Mouse (Mus musculus): ENCODE results near the gene Sh3d19. TPM values are rescaled to one million over a fixed set of nuclear protein-coding genes. Genes with fewer than 3 reads are reported as not detected.

Sh3d19 gene
- polyA plus RNA-seq, 1 experiment from 2014 or later = 7.9 TPM

DNA sequence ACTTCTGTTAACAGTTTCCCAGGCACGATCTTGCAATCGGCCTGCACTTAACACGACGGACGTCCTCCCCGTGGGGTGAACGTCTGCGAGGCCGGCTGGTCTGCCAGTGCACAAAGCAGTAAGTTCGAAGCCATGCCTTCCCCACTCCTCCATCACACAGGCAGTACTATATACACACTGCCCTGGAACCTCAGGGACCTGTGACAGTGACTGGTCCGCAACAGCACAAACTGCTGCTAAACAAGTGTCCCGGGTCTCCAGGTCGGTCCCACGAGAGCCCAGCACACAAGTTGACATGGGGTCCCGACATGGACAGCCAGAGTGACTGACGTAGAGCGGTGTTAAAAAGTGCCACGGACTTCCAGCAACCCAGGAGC is 171.0 kb downstream of the Sh3d19 start:
- no peaks in the 10 kb centered on the region for H3K27me3 ChIP-seq (ENCODE audit: poor library complexity, severe bottlenecking)
- peaks cover 27% of the 10 kb centered on the region for H3K4me1 ChIP-seq
- under 1% methylated on average over 18 of the region's 18 CpGs for WGBS
- DNase-seq (ENCODE audit: extremely low spot score, low spot score) = no peak
- no peaks in the 10 kb centered on the region for H3K9me3 ChIP-seq
- peak overlapping the region; percentile 97 for H3K4me3 ChIP-seq
- H3K36me3 ChIP-seq (replicated peaks) = peaks cover 46% of the 10 kb centered on the region
- peak overlapping the region; percentile 99 for H3K27ac ChIP-seq

DNA sequence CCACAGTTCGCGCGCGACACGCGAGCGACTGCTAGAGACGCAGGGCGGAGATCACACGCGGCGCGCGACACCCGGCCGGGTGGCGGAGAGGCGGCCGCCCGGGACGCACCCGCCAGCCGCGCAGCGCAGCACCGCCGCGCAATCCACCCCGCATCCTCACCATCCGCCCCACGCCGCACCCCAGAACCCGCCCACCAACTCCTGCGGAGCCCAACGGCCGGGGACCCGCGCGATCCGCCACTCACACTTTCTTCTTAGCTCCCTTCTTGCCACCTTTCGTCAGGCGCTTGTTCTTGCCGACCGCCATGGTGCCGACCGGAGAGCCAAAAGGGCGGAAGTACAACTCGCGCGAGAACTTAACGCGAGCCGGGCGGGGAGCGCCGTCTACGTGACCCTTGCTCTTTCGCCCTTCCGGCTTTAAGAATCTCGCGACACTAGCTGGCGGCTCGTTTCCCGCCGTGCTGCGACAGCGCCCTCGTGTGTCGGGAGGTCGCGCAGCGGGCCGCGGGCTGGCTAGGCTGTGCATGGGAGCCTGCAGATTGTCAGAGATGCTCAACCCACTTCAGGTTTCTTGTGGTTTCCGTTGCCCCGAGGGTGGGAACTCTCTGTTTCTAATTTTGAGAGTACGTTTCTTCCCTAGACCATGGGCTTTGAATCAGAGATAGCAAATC is 171.5 kb downstream of the Sh3d19 start, which contains the start of gene Rps3a1:
Rps3a1 (minus strand) TSS at position 440 of the 671 bp plus-strand sequence.
- peak within 1 kb of the TSS; percentile 99 for H3K27ac ChIP-seq
- H3K4me1 ChIP-seq = peaks cover 27% of the 10 kb centered on the region
- H3K27me3 ChIP-seq (ENCODE audit: poor library complexity, severe bottlenecking) = no peaks in the 10 kb centered on the region
- DNase-seq (ENCODE audit: extremely low spot score, low spot score) = peak; percentile 99
- under 1% methylated on average over 77 of the region's 77 CpGs for WGBS
- H3K9me3 ChIP-seq = no peaks in the 10 kb centered on the region
- peaks cover 41% of the 10 kb centered on the region for H3K36me3 ChIP-seq (replicated peaks)
- peak within 1 kb of the TSS; percentile 97 for H3K4me3 ChIP-seq

DNA sequence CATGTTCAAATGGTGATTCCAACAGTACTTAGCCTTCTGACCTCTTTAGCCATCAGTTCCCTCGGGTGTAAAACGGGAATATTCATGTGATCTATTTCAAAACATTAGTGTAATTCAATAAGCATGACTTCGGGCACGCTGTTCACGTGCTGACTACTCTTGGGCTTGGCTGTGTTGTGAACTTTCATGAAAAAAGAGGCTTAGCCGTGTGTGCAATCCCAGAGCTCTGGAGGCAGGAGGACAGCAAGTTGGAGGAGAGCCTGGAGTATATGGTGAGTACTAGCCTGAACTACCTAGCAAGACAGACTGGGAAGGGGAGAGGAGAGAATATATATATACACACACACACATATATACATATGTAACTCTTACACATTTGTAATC is 172.0 kb downstream of the Sh3d19 start:
- Histone ChIP-seq H3K9me3 (no peaks in the 10 kb centered on the region), H3K27me3 (ENCODE audit: poor library complexity, severe bottlenecking) (no peaks in the 10 kb centered on the region), H3K27ac (peak overlapping the region; percentile 99), H3K4me1 (peaks cover 27% of the 10 kb centered on the region), H3K36me3 (replicated peaks) (peaks cover 36% of the 10 kb centered on the region), H3K4me3 (peak overlapping the region; percentile 97)
- DNase-seq (ENCODE audit: extremely low spot score, low spot score) = no peak
- WGBS = 38% methylated on average over 6 of the region's 6 CpGs

DNA sequence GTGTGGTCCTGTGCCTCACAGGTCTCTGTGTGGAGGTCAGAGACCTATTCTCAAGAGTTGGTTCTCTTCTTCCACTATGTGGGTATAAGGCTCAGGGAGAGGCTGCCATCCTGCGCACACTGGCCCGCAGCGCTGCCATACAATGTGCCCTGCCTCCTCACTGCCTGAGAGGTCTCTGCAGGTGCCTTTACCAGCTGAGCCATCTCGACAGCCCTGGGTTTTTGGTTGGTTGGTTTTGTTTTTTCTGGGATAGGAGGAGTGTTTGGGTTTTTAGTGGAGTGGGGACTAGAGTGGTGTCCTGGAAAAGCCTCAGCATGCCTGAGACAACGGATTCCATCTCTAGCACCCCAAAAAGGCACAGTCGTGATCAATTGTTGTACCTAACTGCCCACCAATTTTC is 172.4 kb downstream of the Sh3d19 start:
- Histone ChIP-seq H3K4me3 (peak overlapping the region; percentile 97; the same call in 1 of the 2 replicates), H3K4me1 (peaks cover 27% of the 10 kb centered on the region), H3K27me3 (ENCODE audit: poor library complexity, severe bottlenecking) (no peaks in the 10 kb centered on the region), H3K36me3 (replicated peaks) (peaks cover 32% of the 10 kb centered on the region), H3K27ac (no peak overlapping the region; the same call in 1 of the 2 replicates), H3K9me3 (no peaks in the 10 kb centered on the region)
- DNase-seq (ENCODE audit: extremely low spot score, low spot score) = no peak
- 84% methylated on average over 6 of the region's 6 CpGs for WGBS

DNA sequence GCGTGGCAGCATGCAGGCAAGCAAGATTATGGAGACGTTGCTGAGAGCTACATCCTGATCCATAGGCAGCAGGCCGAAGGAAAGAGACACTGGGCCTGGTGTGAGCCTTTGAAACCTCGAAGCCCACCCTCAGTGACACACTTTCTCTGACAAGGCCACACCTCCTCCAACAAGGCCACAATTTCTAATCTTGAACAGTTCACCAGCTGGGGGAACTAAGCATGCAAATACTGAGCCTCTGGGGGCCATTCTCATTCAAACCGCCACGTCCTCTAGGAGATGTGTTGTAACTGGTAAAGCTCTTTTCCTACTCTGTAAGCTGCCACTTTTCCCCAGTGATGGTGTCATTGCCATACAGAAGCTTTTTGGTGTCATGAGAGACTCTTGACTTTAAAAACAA is 178.2 kb downstream of the Sh3d19 start:
- Histone ChIP-seq H3K4me1 (0 out of 2 replicates have a peak, but pooled peaks cover 7% of the 10 kb centered on the region), H3K36me3 (replicated peaks) (no peaks in the 10 kb centered on the region), H3K27ac (no peak overlapping the region), H3K4me3 (no peak overlapping the region), H3K9me3 (no peaks in the 10 kb centered on the region), H3K27me3 (ENCODE audit: poor library complexity, severe bottlenecking) (no peaks in the 10 kb centered on the region)
- DNase-seq (ENCODE audit: extremely low spot score, low spot score) = no peak
- 82% methylated on average over 6 of the region's 6 CpGs for WGBS

DNA sequence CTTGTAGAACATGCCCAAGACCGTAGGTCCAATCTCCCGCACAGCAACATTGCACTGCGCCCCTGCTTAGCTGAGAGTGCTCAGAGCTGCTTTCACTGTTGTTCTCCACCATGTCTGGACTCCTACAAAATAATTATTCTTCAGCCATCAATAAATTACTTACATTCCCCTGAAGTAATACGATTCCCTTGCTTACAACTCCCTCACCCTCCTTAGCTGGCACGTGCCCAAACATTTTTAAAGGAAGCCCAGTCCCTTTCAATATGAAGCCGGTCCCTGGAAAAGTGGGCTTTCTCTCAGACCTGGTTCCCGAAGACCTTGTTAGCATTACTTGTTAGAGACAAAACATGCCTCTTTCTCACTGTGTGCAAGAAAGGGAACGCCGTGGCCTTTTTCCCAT is 178.6 kb downstream of the Sh3d19 start:
- Histone ChIP-seq H3K9me3 (no peaks in the 10 kb centered on the region), H3K27me3 (ENCODE audit: poor library complexity, severe bottlenecking) (no peaks in the 10 kb centered on the region), H3K27ac (no peak overlapping the region), H3K4me1 (0 out of 2 replicates have a peak, but pooled peaks cover 7% of the 10 kb centered on the region), H3K36me3 (replicated peaks) (no peaks in the 10 kb centered on the region), H3K4me3 (no peak overlapping the region)
- WGBS = 85% methylated on average over 9 of the region's 9 CpGs
- DNase-seq (ENCODE audit: extremely low spot score, low spot score) = no peak

DNA sequence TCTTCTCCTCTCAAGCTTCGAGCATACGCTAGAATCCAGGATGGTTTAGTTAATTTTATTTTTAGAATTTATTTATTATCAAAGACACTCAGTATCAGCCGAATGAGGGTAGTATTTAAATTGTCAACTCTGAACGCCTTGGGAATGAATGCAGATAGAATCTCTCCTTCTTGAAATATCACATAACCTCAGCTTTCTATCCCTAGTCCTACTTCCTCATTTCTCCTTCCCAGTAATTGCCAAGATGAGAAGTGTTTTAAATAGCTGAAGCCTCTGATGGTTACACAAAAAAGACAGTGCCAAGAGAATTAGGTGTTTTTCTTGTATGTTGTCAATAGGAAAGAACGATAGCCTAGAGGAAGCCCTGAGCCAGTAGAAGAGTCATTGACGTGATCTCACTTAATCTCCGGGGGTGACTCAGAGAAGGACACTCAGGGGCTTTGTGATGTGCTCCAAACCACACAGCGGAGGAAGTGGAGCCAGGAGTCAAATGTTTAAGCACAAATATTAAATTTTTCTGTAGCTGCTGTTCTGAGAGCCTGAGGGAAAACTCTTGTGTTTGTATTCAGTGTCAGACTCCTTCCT is 198.0 kb downstream of the Sh3d19 start:
- Histone ChIP-seq H3K27ac (no peak overlapping the region), H3K27me3 (ENCODE audit: poor library complexity, severe bottlenecking) (no peaks in the 10 kb centered on the region), H3K9me3 (no peaks in the 10 kb centered on the region), H3K4me1 (no peaks in the 10 kb centered on the region), H3K36me3 (replicated peaks) (no peaks in the 10 kb centered on the region), H3K4me3 (no peak overlapping the region)
- 84% methylated on average over 8 of the region's 8 CpGs for WGBS
- no peak for DNase-seq (ENCODE audit: extremely low spot score, low spot score)

DNA sequence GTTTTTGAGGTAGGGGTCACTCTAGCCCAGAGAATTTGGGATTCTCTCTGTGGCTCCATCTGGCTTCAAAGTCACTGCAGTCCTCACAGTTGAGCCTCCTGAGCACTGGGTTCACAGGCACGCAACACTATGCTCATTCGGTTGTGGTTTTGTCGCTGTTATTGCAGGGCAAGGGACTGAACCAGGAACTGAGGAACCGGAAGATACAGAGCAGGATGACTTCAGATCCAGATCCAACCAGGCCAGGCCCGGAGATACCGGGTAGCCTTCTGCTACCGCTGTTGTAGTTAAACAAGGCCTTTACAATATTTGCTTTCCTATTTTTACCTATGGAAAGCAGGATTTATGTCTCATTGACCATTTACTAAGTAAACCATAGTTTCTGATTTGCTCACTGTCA is 208.8 kb downstream of the Sh3d19 start:
- H3K4me1 ChIP-seq = no peaks in the 10 kb centered on the region
- WGBS = 86% methylated on average over 7 of the region's 7 CpGs
- no peak for DNase-seq (ENCODE audit: extremely low spot score, low spot score)
- no peak overlapping the region for H3K27ac ChIP-seq
- no peaks in the 10 kb centered on the region for H3K9me3 ChIP-seq
- H3K36me3 ChIP-seq (replicated peaks) = no peaks in the 10 kb centered on the region
- H3K27me3 ChIP-seq (ENCODE audit: poor library complexity, severe bottlenecking) = no peaks in the 10 kb centered on the region
- H3K4me3 ChIP-seq = no peak overlapping the region

Other genes starting within 250 kb of the Sh3d19 start
- 0.40 and 0.49 TPM in 2 replicates for gene Fam160a1, start 153.8 kb upstream of the Sh3d19 start, polyA plus RNA-seq (2016; fragmentation: Nextera tagmentation; extraction: Ambion mirVana)
- gene Glt28d2, start 83.6 kb upstream of the Sh3d19 start, polyA plus RNA-seq (2016; fragmentation: Nextera tagmentation; extraction: Ambion mirVana) = 0.10 and 0.22 TPM in 2 replicates
- 0.77 and 0.81 TPM in 2 replicates for gene Gm37240, start 83.6 kb upstream of the Sh3d19 start, polyA plus RNA-seq (2016; fragmentation: Nextera tagmentation; extraction: Ambion mirVana)
- gene Prss48, start 31.4 kb downstream of the Sh3d19 start, polyA plus RNA-seq (2016; fragmentation: Nextera tagmentation; extraction: Ambion mirVana) = 0.16 TPM in 1 of 2 replicates, not detected in the other
- gene Rps3a1, start 171.6 kb downstream of the Sh3d19 start, polyA plus RNA-seq (2016; fragmentation: Nextera tagmentation; extraction: Ambion mirVana) = 1,154 and 1,165 TPM in 2 replicates